Mouse (Mus musculus) macrophage (primary cell): ENCODE results near the gene Oca2. TPM values are rescaled to one million over a fixed set of nuclear protein-coding genes. Genes with fewer than 3 reads are reported as not detected.

Experiments used
- H3K27ac ChIP-seq: fragments of 350-480 bp; formaldehyde crosslinking; 2 replicates; pipeline ENCODE4 v1.9.0; 2021
- H3K36me3 ChIP-seq: fragments of 350-480 bp; formaldehyde crosslinking; 2 replicates; pipeline ENCODE4 v1.9.0; 2021; ENCODE audit errors: inconsistent target
- H3K4me3 ChIP-seq: fragments of 350-480 bp; formaldehyde crosslinking; 2 replicates; pipeline ENCODE4 v1.9.0; 2021; ENCODE audit errors: inconsistent target
- H3K79me2 ChIP-seq: fragments of 350-480 bp; formaldehyde crosslinking; 2 replicates; pipeline ENCODE4 v1.9.0; 2021; ENCODE audit errors: inconsistent target
- WGBS: methylation state at CpG from one replicate; pipeline ENCODE4 v1.1.7; 2026; ENCODE audit warnings: inconsistent platforms; ENCODE audit not compliant: missing documents; 5-methylcytosine and 5-hydroxymethylcytosine counted together
- polyA plus RNA-seq: library from polyadenylated mRNA; stranded (reverse); fragments of 250-400 nt; gene quantifications from 3 replicates; pipeline ENCODE4 v1.2.4, GENCODE M21; 2018; ENCODE audit warnings: inconsistent platforms

The Oca2 gene
- polyA plus RNA-seq, 1 experiment from 2014 or later = not detected

DNA sequence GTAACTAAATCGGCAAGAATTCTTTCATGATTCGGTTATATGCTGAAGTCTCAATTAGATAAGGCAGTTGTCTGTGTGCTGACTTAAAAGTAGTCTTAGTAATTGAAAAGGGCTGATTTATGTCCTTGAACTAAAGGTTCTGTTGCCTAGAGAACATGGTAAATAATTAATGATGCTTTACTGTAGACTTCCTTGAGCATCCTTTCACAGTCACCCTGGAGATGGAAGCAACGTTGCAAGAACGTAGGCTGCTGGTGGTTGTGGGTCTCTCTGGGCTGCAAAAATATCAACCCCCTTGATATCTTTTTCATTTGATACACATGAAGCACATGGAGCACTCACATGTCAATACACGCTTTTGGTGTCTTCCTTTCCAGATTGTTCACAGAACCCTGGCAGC lies 74.8 kb downstream of the Oca2 start:
- WGBS = 93% methylated on average over 5 of the region's 5 CpGs
- no peaks in the 10 kb centered on the region for H3K79me2 ChIP-seq
- H3K4me3 ChIP-seq = no peak overlapping the region
- H3K27ac ChIP-seq = no peak overlapping the region
- no peaks in the 10 kb centered on the region for H3K36me3 ChIP-seq

DNA sequence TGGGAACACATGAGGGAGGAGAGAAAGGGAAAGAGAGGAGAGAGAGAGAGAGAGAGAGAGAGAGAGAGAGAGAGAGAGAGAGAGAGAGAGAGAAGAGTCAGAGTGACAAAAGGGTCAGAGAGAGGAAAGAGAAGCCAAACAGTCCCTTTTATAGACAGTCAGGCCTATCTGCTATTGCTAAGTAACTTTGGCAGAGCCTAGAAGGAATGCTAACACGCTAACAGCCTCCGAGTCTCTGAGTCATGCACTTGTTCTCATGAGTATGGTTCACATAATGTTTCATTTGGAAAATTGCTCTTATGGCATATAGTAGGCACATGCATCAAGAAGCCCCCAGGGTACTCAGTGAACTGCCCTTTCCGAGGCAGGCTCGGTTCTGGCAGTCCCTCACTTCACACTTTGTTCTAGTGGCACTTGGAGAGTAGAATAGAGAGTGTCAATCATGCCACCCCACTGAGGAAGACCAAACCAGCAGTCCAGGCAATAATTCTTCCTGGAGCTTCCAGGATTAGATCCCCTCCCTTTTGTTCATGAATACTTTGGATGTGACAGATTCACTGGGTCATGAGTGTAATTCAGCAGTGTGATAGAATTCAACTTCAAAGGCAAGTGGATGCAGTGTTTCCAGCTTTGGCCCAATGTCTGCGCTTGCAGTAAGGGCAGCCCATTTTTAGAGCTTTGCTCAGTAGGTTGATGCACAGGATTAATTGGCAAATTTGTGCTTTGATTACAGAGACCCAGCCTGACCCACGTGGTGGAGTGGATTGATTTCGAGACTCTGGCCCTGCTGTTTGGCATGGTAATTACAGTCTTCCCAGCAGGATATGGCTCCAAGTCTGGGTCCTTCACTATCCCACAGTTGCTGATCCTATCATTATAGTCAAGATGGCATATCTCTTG lies 76.3 kb downstream of the Oca2 start:
- no peak overlapping the region for H3K27ac ChIP-seq
- no peaks in the 10 kb centered on the region for H3K79me2 ChIP-seq
- no peak overlapping the region for H3K4me3 ChIP-seq
- WGBS = 67% methylated on average over 7 of the region's 7 CpGs
- H3K36me3 ChIP-seq = no peaks in the 10 kb centered on the region

DNA sequence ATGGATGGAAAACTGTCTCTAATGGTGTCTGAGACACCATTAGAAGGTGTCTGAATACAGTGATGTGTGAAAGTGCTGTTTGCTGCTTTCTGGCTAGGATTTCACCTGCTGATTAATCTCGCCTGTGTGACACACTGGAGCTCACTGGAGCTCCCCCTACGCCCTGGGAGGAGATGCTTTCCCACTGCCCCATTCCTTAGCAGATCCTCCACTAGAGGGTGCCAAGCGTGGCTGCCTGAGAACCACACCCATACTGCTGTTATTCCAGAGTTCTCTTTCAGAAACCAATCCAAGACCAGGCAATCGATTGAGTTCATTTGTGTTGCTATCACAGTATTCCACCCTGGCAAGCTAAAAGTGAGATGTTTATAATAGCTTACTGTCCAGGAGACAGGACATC lies 88.2 kb downstream of the Oca2 start:
- H3K79me2 ChIP-seq = no peaks in the 10 kb centered on the region
- H3K4me3 ChIP-seq = no peak overlapping the region
- H3K27ac ChIP-seq = no peak overlapping the region
- WGBS = 54% methylated on average over 4 of the region's 4 CpGs
- H3K36me3 ChIP-seq = no peaks in the 10 kb centered on the region

DNA sequence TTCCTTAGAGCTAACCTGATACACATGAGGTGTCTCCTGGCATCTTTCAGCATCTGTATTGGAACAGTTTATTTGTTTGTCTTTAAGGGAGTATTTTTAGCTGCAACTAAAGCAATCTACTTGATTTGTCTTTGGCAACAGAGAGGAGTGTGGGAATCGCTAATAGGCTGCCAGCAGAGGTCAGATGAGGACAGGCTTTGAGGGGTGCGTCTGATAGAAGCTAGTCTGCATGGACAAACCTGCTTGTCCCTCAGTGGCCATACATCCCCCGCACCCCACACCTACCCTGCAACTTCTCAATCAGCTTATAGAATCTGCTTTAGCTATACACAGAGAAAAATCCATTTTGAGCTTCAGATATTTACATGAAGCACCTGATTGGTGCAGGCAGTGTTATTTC lies 109.0 kb downstream of the Oca2 start:
- H3K27ac ChIP-seq = no peak overlapping the region
- no peaks in the 10 kb centered on the region for H3K36me3 ChIP-seq
- WGBS = 40% methylated on average over 3 of the region's 3 CpGs
- no peak overlapping the region for H3K4me3 ChIP-seq
- no peaks in the 10 kb centered on the region for H3K79me2 ChIP-seq

DNA sequence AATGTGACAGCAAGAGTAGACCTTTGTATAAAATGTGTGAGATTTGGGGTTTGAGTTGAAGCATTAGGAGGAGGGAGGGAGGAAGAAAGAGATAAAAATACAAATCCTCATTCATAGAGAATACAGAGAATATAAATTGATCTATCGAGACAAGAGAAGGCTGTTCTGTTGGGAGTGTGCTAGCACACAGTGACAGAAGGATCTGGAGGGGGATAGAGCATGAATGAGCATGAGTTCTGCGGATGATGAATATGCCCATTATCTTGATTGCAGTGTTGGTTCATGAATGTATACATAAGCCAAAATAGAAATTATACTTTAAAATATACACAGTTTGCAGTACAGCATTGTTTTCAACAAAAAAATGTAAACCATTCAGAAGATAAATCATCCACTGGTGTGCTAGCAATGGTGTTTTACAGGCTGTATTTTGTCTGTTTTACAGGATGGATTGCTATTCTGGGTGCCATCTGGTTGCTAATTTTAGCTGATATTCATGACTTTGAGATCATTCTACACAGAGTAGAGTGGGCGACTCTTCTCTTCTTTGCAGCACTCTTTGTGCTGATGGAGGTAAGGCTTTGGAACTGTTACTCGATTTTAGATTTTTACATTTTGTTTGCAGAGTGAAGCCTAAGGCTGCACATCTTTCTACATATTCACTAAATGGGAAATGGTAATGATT lies 117.2 kb downstream of the Oca2 start:
- WGBS = 87% methylated on average over 4 of the region's 4 CpGs
- Histone ChIP-seq H3K79me2 (no peaks in the 10 kb centered on the region), H3K36me3 (no peaks in the 10 kb centered on the region), H3K4me3 (no peak overlapping the region), H3K27ac (no peak overlapping the region)

DNA sequence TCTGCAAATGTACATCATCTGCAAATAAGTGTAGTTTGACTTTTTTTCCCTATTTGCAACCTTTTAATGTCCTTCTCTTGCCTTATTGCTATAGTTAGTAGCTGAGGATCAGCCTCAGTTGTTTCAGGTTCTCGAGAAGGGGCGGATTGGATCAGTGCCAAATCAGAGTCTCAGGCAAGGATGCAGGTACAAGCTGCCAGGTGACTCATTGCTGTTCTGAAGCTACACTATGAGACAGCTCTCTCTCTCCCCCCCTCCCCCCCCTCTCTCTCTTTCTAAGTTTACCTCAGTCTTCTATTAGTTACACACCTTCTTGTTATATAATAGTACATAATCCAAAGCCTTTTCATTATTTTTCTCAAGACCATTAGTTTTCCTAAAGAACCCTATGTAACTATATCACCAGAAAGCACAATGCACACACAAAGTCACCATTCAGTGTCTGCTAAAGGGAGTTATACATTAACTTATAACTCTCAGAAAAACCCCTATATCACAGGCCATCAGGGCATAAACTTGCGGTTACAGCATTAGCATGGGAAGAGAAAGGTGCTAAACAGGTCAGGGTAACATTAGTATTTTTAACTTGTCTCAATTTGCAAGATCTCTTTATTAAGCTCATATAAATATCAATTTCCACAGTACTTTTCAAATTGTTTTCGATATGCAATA lies 142.3 kb downstream of the Oca2 start:
- H3K36me3 ChIP-seq = no peaks in the 10 kb centered on the region
- WGBS = 76% methylated on average over 4 of the region's 4 CpGs
- no peak overlapping the region for H3K27ac ChIP-seq
- H3K79me2 ChIP-seq = no peaks in the 10 kb centered on the region
- H3K4me3 ChIP-seq = no peak overlapping the region

DNA sequence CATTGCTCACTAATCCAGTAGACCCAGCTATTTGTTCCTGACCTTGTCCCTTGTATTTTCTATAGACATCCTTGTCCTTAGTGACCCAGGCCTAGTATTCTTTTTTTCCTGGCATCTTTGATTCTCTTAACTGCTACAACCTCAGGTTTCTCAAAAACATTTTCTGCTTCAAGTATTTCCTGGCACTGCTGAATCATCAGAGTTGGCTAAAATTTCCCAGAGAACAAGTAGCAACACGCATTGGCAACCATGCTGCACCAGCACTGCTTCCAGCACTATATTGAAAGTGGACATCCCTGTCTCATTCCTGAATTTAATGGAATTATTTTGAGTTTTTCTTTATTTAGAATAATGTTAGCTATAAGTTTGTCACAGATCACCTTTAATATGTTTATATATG lies 143.1 kb downstream of the Oca2 start:
- 75% methylated on average over 1 of the region's 1 CpGs for WGBS
- no peak overlapping the region for H3K4me3 ChIP-seq
- H3K79me2 ChIP-seq = no peaks in the 10 kb centered on the region
- H3K27ac ChIP-seq = no peak overlapping the region
- H3K36me3 ChIP-seq = no peaks in the 10 kb centered on the region

DNA sequence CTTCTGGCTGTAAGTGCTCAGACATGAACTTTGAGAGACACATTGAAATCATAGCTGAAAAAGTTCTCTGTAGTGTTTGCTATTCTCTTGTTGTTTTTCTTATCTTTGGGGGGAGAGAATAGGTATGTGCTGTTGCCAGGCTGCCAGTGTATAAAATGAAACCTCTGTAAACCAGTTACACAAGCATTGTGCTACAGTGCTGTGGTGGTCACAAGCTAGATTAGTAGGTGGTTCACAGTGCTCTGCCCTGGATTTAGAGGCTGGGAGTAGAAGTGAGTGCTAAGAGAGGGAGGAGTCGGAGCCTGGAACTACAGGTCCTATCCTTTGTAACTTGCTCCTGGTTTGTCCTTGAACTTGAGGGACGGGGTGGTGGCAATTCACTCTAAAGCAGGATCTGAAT lies 148.7 kb downstream of the Oca2 start:
- H3K79me2 ChIP-seq = no peaks in the 10 kb centered on the region
- no peak overlapping the region for H3K4me3 ChIP-seq
- 54% methylated on average over 2 of the region's 2 CpGs for whole genome bisulfite sequencing
- H3K36me3 ChIP-seq = no peaks in the 10 kb centered on the region
- H3K27ac ChIP-seq = no peak overlapping the region

DNA sequence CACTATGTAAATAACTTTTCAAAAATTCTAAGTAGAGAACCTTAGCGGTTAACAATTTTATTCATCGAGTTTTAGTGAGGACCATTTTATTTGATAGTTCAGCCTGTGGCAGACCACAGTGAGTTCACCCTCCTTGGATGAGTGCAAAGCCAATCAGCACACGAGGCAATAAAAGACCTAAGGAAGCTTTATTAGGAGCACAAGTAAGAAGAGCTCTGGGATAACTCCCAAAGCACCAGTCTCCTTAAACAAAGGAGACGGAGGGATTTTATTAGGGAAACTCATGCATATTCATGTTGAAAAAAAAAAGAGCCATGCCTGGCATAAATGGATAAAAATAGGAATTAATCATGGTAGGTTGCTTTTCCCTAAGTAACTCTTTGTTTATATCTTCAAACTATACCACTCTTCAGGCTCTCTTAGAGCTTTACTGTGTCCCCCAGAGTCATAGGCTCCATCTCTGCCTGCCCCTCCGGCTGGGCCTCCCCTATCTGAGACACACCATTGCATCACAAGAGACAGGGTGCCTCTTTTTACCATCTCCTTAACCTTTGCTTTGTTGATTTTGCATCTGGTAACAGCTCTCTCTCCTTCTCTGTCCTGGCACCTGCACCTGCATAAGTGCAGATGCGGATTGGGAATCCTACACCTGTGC lies 178.7 kb downstream of the Oca2 start:
- no peak overlapping the region for H3K4me3 ChIP-seq
- H3K79me2 ChIP-seq = no peaks in the 10 kb centered on the region
- H3K36me3 ChIP-seq = no peaks in the 10 kb centered on the region
- no peak overlapping the region for H3K27ac ChIP-seq
- WGBS = 70% methylated on average over 6 of the region's 6 CpGs

DNA sequence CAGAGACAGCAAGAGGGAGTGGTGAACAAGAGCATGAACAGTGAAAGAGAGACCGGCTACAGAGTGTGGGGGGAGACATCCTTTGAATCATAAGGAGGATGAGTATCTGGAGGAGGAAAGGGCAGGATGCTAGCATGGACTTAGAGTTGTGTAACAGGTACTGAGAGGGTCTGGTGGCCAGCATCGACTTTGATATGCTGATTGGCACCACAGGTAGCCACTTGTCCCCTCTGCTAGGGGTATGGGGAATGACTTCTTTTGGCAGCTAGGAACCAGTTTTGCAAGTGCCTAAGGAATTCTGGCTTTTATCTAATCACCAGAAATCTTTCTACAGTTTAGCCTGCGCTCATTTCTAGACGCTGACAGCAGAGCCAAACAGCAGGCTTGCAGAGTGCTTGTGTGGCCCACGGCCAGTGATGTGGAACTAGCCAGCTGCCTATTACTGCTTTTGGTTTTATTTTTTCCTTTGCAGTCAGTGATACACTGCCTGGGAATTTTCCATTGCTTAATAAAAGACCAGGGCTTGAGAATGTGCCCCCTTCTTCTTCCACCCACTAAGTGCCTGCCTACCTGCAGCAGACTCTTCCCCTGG lies 179.8 kb downstream of the Oca2 start:
- 41% methylated on average over 5 of the region's 5 CpGs for WGBS
- H3K27ac ChIP-seq = no peak overlapping the region
- no peak overlapping the region for H3K4me3 ChIP-seq
- no peaks in the 10 kb centered on the region for H3K79me2 ChIP-seq
- H3K36me3 ChIP-seq = no peaks in the 10 kb centered on the region

DNA sequence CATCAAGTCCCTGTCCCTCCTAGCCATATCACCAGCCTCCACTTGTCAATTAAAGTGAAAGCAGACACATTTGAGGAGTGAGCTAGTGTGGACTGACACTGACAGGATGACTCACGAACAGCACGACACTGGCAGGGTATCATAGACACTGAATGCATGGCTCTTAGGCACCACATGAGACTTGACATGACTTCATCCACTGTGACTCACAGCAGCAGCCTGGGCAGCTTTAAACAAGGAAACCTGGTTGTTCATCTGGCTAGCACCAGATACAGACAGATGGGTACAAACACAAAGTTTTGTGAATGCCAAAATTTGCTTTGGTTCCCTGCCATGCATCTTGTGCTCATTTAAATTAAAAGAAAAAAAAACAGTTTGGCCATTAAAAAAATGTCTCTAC lies 182.4 kb downstream of the Oca2 start:
- H3K36me3 ChIP-seq = no peaks in the 10 kb centered on the region
- no peak overlapping the region for H3K4me3 ChIP-seq
- no peaks in the 10 kb centered on the region for H3K79me2 ChIP-seq
- 81% methylated on average over 2 of the region's 2 CpGs for WGBS
- no peak overlapping the region for H3K27ac ChIP-seq

DNA sequence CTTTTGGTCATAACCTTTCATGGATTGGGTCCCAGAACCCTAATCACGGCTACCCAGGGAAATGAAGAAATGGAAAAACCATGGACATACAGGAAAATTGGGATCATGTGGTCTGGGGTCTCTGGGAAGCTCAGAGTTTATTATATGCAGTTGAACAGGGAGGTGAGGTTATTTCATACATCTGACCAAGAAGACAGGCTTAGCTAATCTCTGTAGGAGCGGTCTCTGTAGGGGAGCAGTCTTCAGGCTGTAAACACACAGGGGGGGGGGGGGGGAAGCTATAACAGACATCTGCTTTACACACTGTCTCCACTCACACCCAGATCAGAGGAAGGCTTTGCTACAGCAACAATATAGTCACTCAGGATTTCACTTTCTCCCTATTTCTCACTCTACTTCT lies 184.0 kb downstream of the Oca2 start:
- Histone ChIP-seq H3K79me2 (no peaks in the 10 kb centered on the region), H3K4me3 (no peak overlapping the region), H3K36me3 (no peaks in the 10 kb centered on the region), H3K27ac (no peak overlapping the region)
- WGBS = 70% methylated on average over 1 of the region's 2 CpGs

DNA sequence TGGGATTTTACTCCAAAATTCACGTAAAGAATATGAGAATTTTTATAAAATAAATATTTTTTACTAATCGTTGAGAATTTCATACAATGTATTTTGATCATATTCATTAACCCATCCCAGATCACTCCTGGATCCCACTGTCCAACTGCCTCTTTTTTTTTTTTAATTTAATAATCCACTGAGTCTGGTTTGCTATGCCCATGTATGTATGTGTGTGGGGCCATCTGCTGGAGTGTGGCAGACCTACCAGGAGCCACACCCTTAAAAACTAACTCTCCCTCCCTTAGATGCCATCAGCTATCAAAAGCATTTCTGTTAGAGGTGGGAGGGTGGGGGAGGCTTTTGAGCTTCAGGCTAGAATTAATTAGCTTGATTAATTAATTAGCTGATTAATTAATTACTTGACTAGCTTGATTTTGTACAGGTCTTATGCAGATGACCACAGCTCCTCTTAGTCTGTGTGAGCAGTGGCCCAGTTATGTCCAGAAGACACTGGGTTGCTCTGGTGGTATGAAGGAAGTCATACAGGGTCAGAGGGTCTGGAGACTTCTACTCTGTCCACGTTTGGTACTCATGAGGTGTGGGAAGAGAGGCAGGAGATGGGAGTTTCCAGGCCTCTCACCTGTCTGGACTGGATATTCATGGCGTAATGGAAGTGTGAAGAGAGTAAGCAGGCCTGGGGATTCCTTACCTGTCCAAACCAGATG lies 221.4 kb downstream of the Oca2 start:
- Histone ChIP-seq H3K4me3 (no peak overlapping the region), H3K79me2 (no peaks in the 10 kb centered on the region), H3K36me3 (no peaks in the 10 kb centered on the region), H3K27ac (no peak overlapping the region)
- WGBS = 70% methylated on average over 3 of the region's 4 CpGs

DNA sequence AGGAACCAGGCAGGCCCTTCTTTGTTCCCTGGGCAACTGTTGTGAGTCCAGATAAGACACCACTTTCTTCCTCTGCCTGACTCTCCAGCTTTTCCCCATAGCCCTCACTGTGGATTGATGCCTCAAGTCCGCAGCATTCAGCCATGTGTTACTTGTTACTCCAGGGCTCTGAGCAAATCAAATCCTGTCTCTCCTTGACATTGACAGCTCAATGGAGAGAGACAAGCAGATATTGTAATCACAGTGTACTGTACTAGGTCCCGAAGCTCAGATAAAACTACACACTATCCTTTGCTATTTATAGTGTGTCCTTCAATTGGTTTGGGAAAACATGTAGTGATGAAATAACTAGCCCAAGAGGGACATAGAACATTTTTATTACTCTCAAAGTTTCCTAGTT lies 258.7 kb downstream of the Oca2 start:
- H3K36me3 ChIP-seq = no peaks in the 10 kb centered on the region
- WGBS = 100% methylated on average over 1 of the region's 2 CpGs
- no peaks in the 10 kb centered on the region for H3K79me2 ChIP-seq
- H3K4me3 ChIP-seq = no peak overlapping the region
- no peak overlapping the region for H3K27ac ChIP-seq
